Comparison of ENCODE assay signal across 25 mouse cellular contexts in genomic region chr16:30677896-30678707, GRCm38 (mm10).
DNase-seq lines count a peak whose midpoint lies in the region; ATAC-seq and TF ChIP-seq lines count a peak whose summit lies in the region.
"Had no signal": no experiment of that assay in that cellular context is flagged by ENCODE, and none has a peak within 500 bp of the region (broad histone marks: within the 10 kb centered on the region; RNA-seq: fewer than 3 reads in every experiment).

No protein-coding gene starts in this region.

- peak overlapping the region; percentile 90 for H3K4me2 ChIP-seq in CH12.LX (ENCODE audit: insufficient read depth, low read depth, poor library complexity, severe bottlenecking)
- H3K4me2 ChIP-seq: embryonic facial prominence, embryonic 12.5 days; forebrain, embryonic 13.5 days; hindbrain, embryonic 15.5 days; liver, embryonic 12.5 days; lung, embryonic 14.5 days had no signal

- peak overlapping the region; percentile 94 for H3K27ac ChIP-seq in CH12.LX (ENCODE audit: insufficient read depth, low read depth)
- H3K27ac ChIP-seq: embryonic facial prominence, embryonic 12.5 days; forebrain, embryonic 13.5 days; heart, adult 2 months; hindbrain, embryonic 15.5 days; left cerebral cortex, adult 2 months; liver, embryonic 12.5 days; macrophage; midbrain, embryonic 10.5 days had no signal

- peaks cover 34 to 77% of the 10 kb centered on the region in 2 experiments for H3K4me1 ChIP-seq in CH12.LX (ENCODE audit: control insufficient read depth in 1 of 2, insufficient read depth in 2 of 2)
- H3K4me1 ChIP-seq: embryonic facial prominence, embryonic 12.5 days; forebrain, embryonic 13.5 days; hindbrain, embryonic 15.5 days; liver, embryonic 12.5 days; midbrain, embryonic 10.5 days had no signal

- peak; percentile 24; the same call in 1 of the 2 replicates for TF ChIP-seq EP300 in CH12.LX (IDR thresholded peaks at IDR 0.05; ENCODE audit: low read length)

- DNase-seq in spleen, adult 12 weeks (ENCODE audit: low spot score) = peak; percentile 26
- DNase-seq in spleen, postnatal 4 days (ENCODE audit: low spot score in 2 of 2) = no peak
- DNase-seq in CH12.LX (ENCODE audit: extremely low read depth) = peak; percentile 92
- DNase-seq in layer of hippocampus, postnatal 36 days = no peak
- no peak for DNase-seq in left cerebral cortex, adult 9 months (ENCODE audit: low spot score in 2 of 2)
- no peak for DNase-seq in urinary bladder, postnatal 10 days (ENCODE audit: low spot score)
- DNase-seq: adrenal gland, postnatal 36 days; cerebellum, adult 2 months; gastrocnemius, postnatal 25 days; heart, adult 2 months; heart, postnatal 36 days; kidney, adult 11 months; kidney, postnatal 14 days; lung, embryonic 14.5 days; thymus, postnatal 4 days had no signal

- peak; percentile 35 to 66; a peak in 3 of 4 replicates for TF ChIP-seq CTCF in CH12.LX (conservative IDR thresholded peaks at IDR 0.05 in 1 of 2, IDR thresholded peaks at IDR 0.05 in 1 of 2; ENCODE audit: low read depth in 2 of 2, low read length in 2 of 2)

- H3K4me3 ChIP-seq in CH12.LX (replicated peaks in 1 of 3; ENCODE audit: low read depth in 2 of 3, low read length in 2 of 3, poor library complexity in 1 of 3) = peak overlapping the region in 2 of 3 experiments; percentile 16 to 29
- H3K4me3 ChIP-seq: embryonic facial prominence, embryonic 12.5 days; erythroblast, embryonic 14.5 days; forebrain, embryonic 13.5 days; heart, adult 2 months; hindbrain, embryonic 15.5 days; left cerebral cortex, adult 2 months; liver, embryonic 12.5 days; midbrain, embryonic 10.5 days had no signal

- H3K9me3 ChIP-seq in CH12.LX (replicated peaks; ENCODE audit: low read length) = peaks cover 11% of the 10 kb centered on the region
- H3K9me3 ChIP-seq: embryonic facial prominence, embryonic 12.5 days; forebrain, embryonic 13.5 days; G1E; hindbrain, embryonic 15.5 days; liver, embryonic 12.5 days; midbrain, embryonic 10.5 days had no signal

- TF ChIP-seq RAD21 in CH12.LX (IDR thresholded peaks at IDR 0.05; ENCODE audit: low read depth, low read length) = peak; percentile 59

- peak; percentile 65 for ATAC-seq in neutrophil, adult 5-6 weeks (ENCODE audit: extremely low read depth, insufficient number of reproducible peaks, low FRiP score, poor library complexity, severe bottlenecking)
- ATAC-seq: forebrain, embryonic 13.5 days; liver, embryonic 12.5 days had no signal

- in situ Hi-C loops in CH12.LX (cut with MboI; ENCODE audit: low pct_ligation_motif_present, low pct_unique_long_range_greater_than_20kb, low sequenced_read_pairs) = loop anchor here (10.0 kb wide), 2 partner anchors 73 to 387 kb away; no protein-coding TSS in a partner anchor

- H3K27me3 ChIP-seq in CH12.LX (replicated peaks) = no peaks in the 10 kb centered on the region
- H3K27me3 ChIP-seq: embryonic facial prominence, embryonic 12.5 days; forebrain, embryonic 13.5 days; hindbrain, embryonic 15.5 days; liver, embryonic 12.5 days had no signal

- H3K9ac ChIP-seq in CH12.LX (ENCODE audit: insufficient read depth, low read depth) = peak overlapping the region; percentile 67
- H3K9ac ChIP-seq: embryonic facial prominence, embryonic 12.5 days; forebrain, embryonic 13.5 days; hindbrain, embryonic 15.5 days; liver, embryonic 12.5 days; lung, embryonic 14.5 days had no signal

- no peaks in the 10 kb centered on the region for H3K79me2 ChIP-seq in CH12.LX (replicated peaks; ENCODE audit: control insufficient read depth, extremely low read depth, insufficient read depth, poor library complexity, severe bottlenecking)

- no peaks in the 10 kb centered on the region for H3K36me3 ChIP-seq in CH12.LX (replicated peaks in 1 of 2; ENCODE audit: control insufficient read depth in 1 of 2, insufficient read depth in 1 of 2, low read length in 1 of 2)
- H3K36me3 ChIP-seq: embryonic facial prominence, embryonic 12.5 days; G1E; hindbrain, embryonic 15.5 days; liver, embryonic 12.5 days; midbrain, embryonic 10.5 days had no signal

- dilution Hi-C loops in CH12.LX (cut with MboI; ENCODE audit: extremely low pct_ligation_motif_present, extremely low pct_unique_long_range_greater_than_20kb, low sequenced_read_pairs) = no loop called here

- TF ChIP-seq POLR2A in CH12.LX (IDR thresholded peaks at IDR 0.05; ENCODE audit: low read depth, low read length) = peak; percentile 63

TF ChIP-seq in CH12.LX, 34 proteins besides CTCF, POLR2A, EP300 and RAD21:
- TF ChIP-seq BHLHE40 (IDR thresholded peaks at IDR 0.05; ENCODE audit: low read depth, low read length) (peak; percentile 90), USF1 (IDR thresholded peaks at IDR 0.05; ENCODE audit: low read depth, low read length) (peak; percentile 54), NRF1 (IDR thresholded peaks at IDR 0.05; ENCODE audit: low read depth, low read length) (peak; percentile 70), MYC (IDR thresholded peaks at IDR 0.05; ENCODE audit: low read depth, low read length) (peak; percentile 72; the same call in 1 of the 2 replicates), IRF4 (IDR thresholded peaks at IDR 0.05; ENCODE audit: low read depth, low read length) (peak; percentile 49; the same call in 1 of the 2 replicates), MXI1 (IDR thresholded peaks at IDR 0.05; ENCODE audit: low read depth, low read length) (peak; percentile 65), MAFK (IDR thresholded peaks at IDR 0.05; ENCODE audit: insufficient replicate concordance, low read length) (no peak; the same call in 1 of the 2 replicates), PAX5 (IDR thresholded peaks at IDR 0.05; ENCODE audit: low read length) (no peak), USF2 (conservative IDR thresholded peaks at IDR 0.05; ENCODE audit: low read depth, low read length) (peak; percentile 48; the same call in 1 of the 2 replicates), JUND (conservative IDR thresholded peaks at IDR 0.05; ENCODE audit: low read depth, low read length) (no peak), ZC3H11A (IDR thresholded peaks at IDR 0.05; ENCODE audit: low read depth, low read length) (no peak), HCFC1 (IDR thresholded peaks at IDR 0.05; ENCODE audit: low read depth, low read length) (no peak), ZMIZ1 (IDR thresholded peaks at IDR 0.05; ENCODE audit: low read depth, low read length) (no peak), ZKSCAN1 (IDR thresholded peaks at IDR 0.05; ENCODE audit: borderline replicate concordance, low read depth, low read length) (no peak), TBP (conservative IDR thresholded peaks at IDR 0.05; ENCODE audit: low read depth, low read length) (peak; percentile 70), UBTF (IDR thresholded peaks at IDR 0.05; ENCODE audit: low read depth, low read length) (peak; percentile 77), GABPA (IDR thresholded peaks at IDR 0.05; ENCODE audit: insufficient replicate concordance, low read depth, low read length) (no peak), CHD2 (IDR thresholded peaks at IDR 0.05; ENCODE audit: low read length) (0 out of 2 replicates have a peak, but pooled peaks have one; percentile 23), ETS1 (conservative IDR thresholded peaks at IDR 0.05; ENCODE audit: low read depth, low read length) (peak; percentile 49; the same call in 1 of the 2 replicates), MEF2A (IDR thresholded peaks at IDR 0.05; ENCODE audit: borderline replicate concordance, low read depth, low read length) (no peak; the same call in 1 of the 2 replicates), TCF12 (IDR thresholded peaks at IDR 0.05; ENCODE audit: low read depth, low read length) (no peak), ZNF384 (IDR thresholded peaks at IDR 0.05; ENCODE audit: low read depth, low read length) (no peak), SMC3 (IDR thresholded peaks at IDR 0.05; ENCODE audit: low read depth, low read length) (peak; percentile 65), ELF1 (IDR thresholded peaks at IDR 0.05; ENCODE audit: low read depth, low read length) (no peak), POLR2AphosphoS2 (IDR thresholded peaks at IDR 0.05; ENCODE audit: low read depth, low read length) (no peak), MAX (IDR thresholded peaks at IDR 0.05; ENCODE audit: low read length) (peak; percentile 29; the same call in 1 of the 2 replicates), RCOR1 (conservative IDR thresholded peaks at IDR 0.05; ENCODE audit: low read depth, low read length) (peak; percentile 84; the same call in 1 of the 2 replicates), JUN (IDR thresholded peaks at IDR 0.05; ENCODE audit: insufficient read depth, low read depth, low read length) (peak; percentile 17; the same call in 1 of the 2 replicates), E2F4 (IDR thresholded peaks at IDR 0.05; ENCODE audit: insufficient replicate concordance, low read depth, low read length) (no peak), KAT2A (IDR thresholded peaks at IDR 0.05; ENCODE audit: insufficient replicate concordance, low read length) (no peak), MAZ (IDR thresholded peaks at IDR 0.05; ENCODE audit: low read depth, low read length) (0 out of 2 replicates have a peak, but pooled peaks have one; percentile 40), CHD1 (IDR thresholded peaks at IDR 0.05; ENCODE audit: low read depth, low read length) (0 out of 2 replicates have a peak, but pooled peaks have one; percentile 94), NELFE (IDR thresholded peaks at IDR 0.05; ENCODE audit: low read depth, low read length) (peak; percentile 54; the same call in 1 of the 2 replicates), SIN3A (IDR thresholded peaks at IDR 0.05; ENCODE audit: low read length) (0 out of 2 replicates have a peak, but pooled peaks have one; percentile 42)

Comparison
In these comparisons a context has a peak if more than half of its experiments do, and no peak if none do; other contexts are left out.
1. DNase-seq: peak in spleen, adult 12 weeks (single experiment) and CH12.LX (single experiment); none in spleen, postnatal 4 days (0 of 2), layer of hippocampus, postnatal 36 days (0 of 2), left cerebral cortex, adult 9 months (0 of 2) and urinary bladder, postnatal 10 days (single experiment).